Mouse (Mus musculus): ENCODE results near the gene Stoml2.

GRCm38 (mm10) chr4:43001272-43001671 lies 30.2 kb downstream of the Stoml2 start:
- TF ChIP-seq TAL1 (conservative IDR thresholded peaks at IDR 0.05; ENCODE audit: low read depth, low read length) (no peak), CTCF (IDR thresholded peaks at IDR 0.05; ENCODE audit: low read depth, low read length) (no peak), GATA1 (IDR thresholded peaks at IDR 0.05; ENCODE audit: borderline replicate concordance, low read length) (no peak)
